Mouse (Mus musculus): Measurements from ENCODE around the gene Aldh18a1. TPM values are rescaled to one million over a fixed set of nuclear protein-coding genes. Genes with fewer than 3 reads are reported as not detected.

The Aldh18a1 gene
- polyA plus RNA-seq, 1 experiment: 37.9 TPM

DNA sequence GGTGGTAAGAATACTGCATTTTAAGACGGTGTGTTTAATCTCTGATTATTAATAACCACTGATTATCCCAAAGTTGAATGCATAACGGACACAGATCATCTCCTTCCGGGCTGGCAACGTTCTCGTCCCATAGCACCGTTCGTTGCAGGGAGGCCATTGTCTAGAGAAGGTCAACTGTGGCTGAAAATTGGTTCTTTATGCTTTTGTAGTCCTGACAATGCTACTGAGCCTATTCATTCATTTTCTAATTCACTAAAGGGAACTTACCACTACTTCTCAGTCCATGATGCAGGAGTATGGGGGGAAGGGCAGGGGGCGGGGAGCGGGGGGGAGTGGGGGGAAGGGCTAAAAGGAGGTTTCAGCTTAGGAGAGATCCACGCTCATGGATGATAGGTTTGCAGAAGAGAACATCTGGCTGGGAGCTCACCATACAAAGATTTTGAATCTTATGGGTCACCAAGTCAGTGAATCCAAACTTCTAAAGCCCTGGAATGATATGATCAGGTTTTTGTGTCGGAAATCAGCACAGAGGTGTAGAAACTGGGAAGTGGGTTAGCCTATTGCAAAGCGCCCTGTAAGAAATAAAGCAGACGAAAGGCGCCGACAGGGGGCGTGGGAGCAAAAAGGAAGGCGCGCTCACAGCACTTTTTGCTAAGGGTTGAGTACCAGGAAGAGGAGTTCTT, 725 bp upstream of the Aldh18a1 start:
- WGBS: under 1% methylated on average over 18 of the region's 18 CpGs

DNA sequence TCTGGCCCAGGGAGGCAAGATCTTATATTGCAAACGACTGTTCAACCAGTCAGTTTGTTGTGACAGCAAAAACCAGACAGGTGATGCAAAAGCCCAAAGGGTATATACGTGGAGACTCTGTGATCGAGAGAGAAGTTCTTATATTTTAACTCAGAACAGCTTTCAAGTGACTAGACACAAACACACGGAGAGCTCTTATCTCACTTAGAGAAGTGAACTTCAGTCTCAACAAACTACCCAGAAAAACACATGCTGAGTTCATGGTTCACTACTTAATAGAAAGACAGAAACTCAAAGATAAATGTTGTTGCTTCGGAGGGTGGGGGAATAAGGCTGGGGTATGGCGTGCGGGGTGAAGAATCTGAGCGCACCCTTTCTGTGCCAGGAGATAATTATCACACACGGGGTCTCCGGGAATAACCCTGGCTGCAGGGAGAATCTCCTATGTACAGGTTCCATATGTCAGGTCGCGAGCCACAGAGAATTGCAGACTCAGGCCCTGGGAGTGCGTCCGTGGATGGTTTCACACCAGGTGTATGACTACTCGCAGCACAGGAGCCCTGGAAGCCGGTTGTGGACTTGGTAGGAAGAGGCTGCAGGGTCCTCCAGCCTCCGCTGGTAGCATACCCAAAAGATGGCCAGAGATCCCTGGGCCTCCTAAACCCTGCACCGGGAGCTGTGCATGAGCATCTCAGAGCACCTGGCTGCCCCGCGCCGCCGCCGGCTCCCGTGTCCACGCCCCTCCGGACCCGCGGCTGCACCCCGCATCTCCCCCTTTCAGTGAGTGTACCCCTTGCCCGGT, 571 bp downstream of the Aldh18a1 start:
- H3K4me1 ChIP-seq (replicated peaks; ENCODE audit: control insufficient read depth, insufficient read depth, low read length): peaks cover 4% of the 10 kb centered on the region; the same call in 1 of the 2 replicates
- DNase-seq: no peak
- H3K27me3 ChIP-seq (ENCODE audit: control insufficient read depth, insufficient read depth, low read length): no peaks in the 10 kb centered on the region
- 5% methylated on average over 30 of the region's 30 CpGs for WGBS
- no peaks in the 10 kb centered on the region for H3K36me3 ChIP-seq (ENCODE audit: control insufficient read depth, insufficient read depth, low read length)
- no peak overlapping the region for H3K27ac ChIP-seq (ENCODE audit: control insufficient read depth, insufficient read depth, low read length)
- TF ChIP-seq POLR2A (IDR thresholded peaks at IDR 0.05; ENCODE audit: control insufficient read depth, extremely low read depth, insufficient read depth, low read length, poor library complexity) (no peak), CTCF (IDR thresholded peaks at IDR 0.05; ENCODE audit: borderline replicate concordance, control insufficient read depth, extremely low read depth, insufficient read depth, low read length, poor library complexity) (0 out of 2 replicates have a peak, but pooled peaks have one; percentile 1)
- peak overlapping the region; percentile 90 for H3K4me3 ChIP-seq (ENCODE audit: control insufficient read depth, insufficient read depth, low read length)

More for the DNA sequence above, 725 bp upstream of the Aldh18a1 start:
- Histone ChIP-seq H3K27ac (ENCODE audit: control insufficient read depth, insufficient read depth, low read length) (peak overlapping the region; percentile 88), H3K4me3 (ENCODE audit: control insufficient read depth, insufficient read depth, low read length) (peak overlapping the region; percentile 90), H3K27me3 (ENCODE audit: control insufficient read depth, insufficient read depth, low read length) (no peaks in the 10 kb centered on the region), H3K4me1 (replicated peaks; ENCODE audit: control insufficient read depth, insufficient read depth, low read length) (peaks cover 4% of the 10 kb centered on the region; the same call in 1 of the 2 replicates), H3K36me3 (ENCODE audit: control insufficient read depth, insufficient read depth, low read length) (no peaks in the 10 kb centered on the region)
- DNase-seq: peak; percentile 94
- TF ChIP-seq POLR2A (IDR thresholded peaks at IDR 0.05; ENCODE audit: control insufficient read depth, extremely low read depth, insufficient read depth, low read length, poor library complexity) (no peak), CTCF (IDR thresholded peaks at IDR 0.05; ENCODE audit: borderline replicate concordance, control insufficient read depth, extremely low read depth, insufficient read depth, low read length, poor library complexity) (peak; percentile 61; the same call in 1 of the 2 replicates)

DNA sequence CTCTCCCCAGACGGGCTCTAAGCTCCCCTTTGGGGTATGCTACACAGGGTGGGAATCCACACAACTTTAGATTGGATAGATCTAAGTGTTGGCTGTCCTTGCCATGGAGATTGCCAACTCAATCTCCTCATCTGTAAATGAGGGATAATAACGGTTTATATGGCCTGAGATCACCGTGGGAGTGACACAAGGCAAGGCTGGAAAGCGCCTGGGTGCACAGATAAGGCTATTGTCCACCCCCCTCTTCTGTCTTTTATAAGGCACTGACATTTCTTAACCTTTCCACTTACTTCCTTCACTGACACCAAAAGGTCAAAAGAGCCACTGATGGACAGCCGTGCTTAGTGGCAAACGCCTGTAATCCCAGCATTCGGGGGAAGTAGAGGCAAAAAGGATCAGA, 1.4 kb downstream of the Aldh18a1 start:
- TF ChIP-seq POLR2A (IDR thresholded peaks at IDR 0.05; ENCODE audit: control insufficient read depth, extremely low read depth, insufficient read depth, low read length, poor library complexity) (no peak), CTCF (IDR thresholded peaks at IDR 0.05; ENCODE audit: borderline replicate concordance, control insufficient read depth, extremely low read depth, insufficient read depth, low read length, poor library complexity) (no peak)
- H3K36me3 ChIP-seq (ENCODE audit: control insufficient read depth, insufficient read depth, low read length): no peaks in the 10 kb centered on the region
- no peak for DNase-seq
- WGBS: 86% methylated on average over 7 of the region's 7 CpGs
- peaks cover 4% of the 10 kb centered on the region; the same call in 1 of the 2 replicates for H3K4me1 ChIP-seq (replicated peaks; ENCODE audit: control insufficient read depth, insufficient read depth, low read length)
- H3K27me3 ChIP-seq (ENCODE audit: control insufficient read depth, insufficient read depth, low read length): no peaks in the 10 kb centered on the region
- H3K4me3 ChIP-seq (ENCODE audit: control insufficient read depth, insufficient read depth, low read length): no peak overlapping the region
- H3K27ac ChIP-seq (ENCODE audit: control insufficient read depth, insufficient read depth, low read length): no peak overlapping the region

DNA sequence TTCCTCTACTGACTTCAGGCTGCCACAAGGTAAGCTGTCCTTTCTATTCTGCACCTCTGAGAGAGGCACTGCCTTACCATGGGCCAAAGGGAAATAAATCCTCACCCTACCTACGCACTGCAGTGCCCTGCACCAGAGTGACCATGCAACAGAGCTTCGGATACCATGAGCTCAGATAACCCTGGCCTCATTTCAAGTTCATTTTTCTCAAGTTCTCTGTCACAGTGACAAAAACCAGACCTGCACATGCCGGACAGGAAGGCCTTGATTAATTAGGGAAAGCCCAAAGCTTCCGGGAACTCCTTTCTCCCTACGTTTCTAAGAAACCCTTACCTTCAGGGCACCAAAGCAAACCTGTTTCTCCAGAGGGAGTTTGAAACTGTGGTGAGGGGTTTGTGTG, 6.6 kb downstream of the Aldh18a1 start:
- no peaks in the 10 kb centered on the region for H3K4me1 ChIP-seq (replicated peaks; ENCODE audit: control insufficient read depth, insufficient read depth, low read length)
- DNase-seq: no peak
- H3K4me3 ChIP-seq (ENCODE audit: control insufficient read depth, insufficient read depth, low read length): no peak overlapping the region
- no peaks in the 10 kb centered on the region for H3K27me3 ChIP-seq (ENCODE audit: control insufficient read depth, insufficient read depth, low read length)
- no peak overlapping the region for H3K27ac ChIP-seq (ENCODE audit: control insufficient read depth, insufficient read depth, low read length)
- TF ChIP-seq CTCF (IDR thresholded peaks at IDR 0.05; ENCODE audit: borderline replicate concordance, control insufficient read depth, extremely low read depth, insufficient read depth, low read length, poor library complexity) (no peak), POLR2A (IDR thresholded peaks at IDR 0.05; ENCODE audit: control insufficient read depth, extremely low read depth, insufficient read depth, low read length, poor library complexity) (no peak)
- H3K36me3 ChIP-seq (ENCODE audit: control insufficient read depth, insufficient read depth, low read length): no peaks in the 10 kb centered on the region
- 94% methylated on average over 5 of the region's 5 CpGs for WGBS

DNA sequence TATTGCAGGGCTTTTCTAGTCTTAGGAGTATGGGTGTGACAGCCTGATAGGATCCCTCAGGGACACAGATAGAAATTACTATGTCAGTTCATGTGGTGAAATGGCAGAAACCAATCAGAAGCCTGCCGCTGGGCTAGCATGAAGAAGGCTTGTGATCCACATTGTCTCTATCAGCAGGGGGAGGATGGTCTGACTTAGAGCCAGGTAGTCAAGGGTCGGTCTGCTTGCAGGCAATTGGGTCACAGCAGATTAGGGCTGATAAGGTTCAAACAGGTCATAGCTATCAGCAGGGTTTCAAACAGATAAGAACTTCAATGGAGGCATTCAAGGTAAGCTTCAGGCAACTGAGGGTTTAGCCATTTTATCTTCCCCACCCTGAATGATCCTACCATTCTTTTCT, 7.4 kb downstream of the Aldh18a1 start:
- H3K36me3 ChIP-seq (ENCODE audit: control insufficient read depth, insufficient read depth, low read length): no peaks in the 10 kb centered on the region
- H3K27ac ChIP-seq (ENCODE audit: control insufficient read depth, insufficient read depth, low read length): no peak overlapping the region
- H3K4me3 ChIP-seq (ENCODE audit: control insufficient read depth, insufficient read depth, low read length): no peak overlapping the region
- WGBS: 95% methylated on average over 2 of the region's 2 CpGs
- no peak for TF ChIP-seq CTCF (IDR thresholded peaks at IDR 0.05; ENCODE audit: borderline replicate concordance, control insufficient read depth, extremely low read depth, insufficient read depth, low read length, poor library complexity)
- TF ChIP-seq POLR2A (IDR thresholded peaks at IDR 0.05; ENCODE audit: control insufficient read depth, extremely low read depth, insufficient read depth, low read length, poor library complexity): no peak
- DNase-seq: no peak
- no peaks in the 10 kb centered on the region for H3K27me3 ChIP-seq (ENCODE audit: control insufficient read depth, insufficient read depth, low read length)
- H3K4me1 ChIP-seq (replicated peaks; ENCODE audit: control insufficient read depth, insufficient read depth, low read length): no peaks in the 10 kb centered on the region

DNA sequence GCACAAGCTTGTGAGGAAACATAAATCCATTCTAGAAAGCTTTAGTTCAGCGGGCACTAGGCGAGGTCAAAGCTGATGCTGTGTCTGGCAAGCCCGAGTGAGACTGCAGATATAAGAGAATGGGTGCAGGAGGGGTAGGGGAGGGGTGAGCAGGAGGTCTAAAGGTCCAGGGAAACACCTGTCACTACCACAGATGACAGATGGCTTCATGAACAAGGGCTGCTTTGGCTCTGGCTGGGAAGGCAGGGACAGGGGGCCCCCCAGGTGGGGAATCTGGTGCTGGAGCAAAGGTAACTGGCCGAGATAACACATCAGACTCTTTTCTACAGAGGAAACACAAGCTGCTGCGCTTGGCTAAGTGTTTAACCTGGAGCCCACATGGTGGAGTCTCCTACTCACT, 12.8 kb downstream of the Aldh18a1 start:
- Histone ChIP-seq H3K36me3 (ENCODE audit: control insufficient read depth, insufficient read depth, low read length) (peaks cover 5% of the 10 kb centered on the region), H3K4me3 (ENCODE audit: control insufficient read depth, insufficient read depth, low read length) (no peak overlapping the region), H3K27ac (ENCODE audit: control insufficient read depth, insufficient read depth, low read length) (no peak overlapping the region), H3K27me3 (ENCODE audit: control insufficient read depth, insufficient read depth, low read length) (no peaks in the 10 kb centered on the region), H3K4me1 (replicated peaks; ENCODE audit: control insufficient read depth, insufficient read depth, low read length) (no peaks in the 10 kb centered on the region)
- WGBS: 92% methylated on average over 5 of the region's 5 CpGs
- no peak for DNase-seq
- no peak for TF ChIP-seq CTCF (IDR thresholded peaks at IDR 0.05; ENCODE audit: borderline replicate concordance, control insufficient read depth, extremely low read depth, insufficient read depth, low read length, poor library complexity)
- TF ChIP-seq POLR2A (IDR thresholded peaks at IDR 0.05; ENCODE audit: control insufficient read depth, extremely low read depth, insufficient read depth, low read length, poor library complexity): no peak

All from thymus, adult 2 months (tissue).